Mouse (Mus musculus): ENCODE results near the gene Cox15.

Cox15 gene

GRCm38 (mm10) chr19:43760504-43760903, 7.7 kb upstream of the Cox15 start:
- peak; percentile 85 for DNase-seq

- DNase-seq = no peak
These were observed 2.1 kb upstream of the Cox15 start for GRCm38 (mm10) chr19:43754872-43755271.

- DNase-seq = no peak
These were observed 1.4 kb upstream of the Cox15 start for GRCm38 (mm10) chr19:43754237-43754636.

GRCm38 (mm10) chr19:43753226-43753835, 531 bp upstream of the Cox15 start:
- DNase-seq = peak; percentile 93

- DNase-seq = no peak
These were observed 2.8 kb downstream of the Cox15 start for GRCm38 (mm10) chr19:43750008-43750407.

GRCm38 (mm10) chr19:43747877-43748276, 4.9 kb downstream of the Cox15 start:
- DNase-seq = no peak

GRCm38 (mm10) chr19:43745740-43746139, 7.1 kb downstream of the Cox15 start:
- DNase-seq = no peak

GRCm38 (mm10) chr19:43743401-43743800, 9.4 kb downstream of the Cox15 start:
- no peak for DNase-seq

GRCm38 (mm10) chr19:43738409-43738808, 14.4 kb downstream of the Cox15 start:
- no peak for DNase-seq

- no peak for DNase-seq
These were observed 21.6 kb downstream of the Cox15 start for GRCm38 (mm10) chr19:43731157-43731556.

GRCm38 (mm10) chr19:43730037-43730428, 22.8 kb downstream of the Cox15 start:
- DNase-seq = no peak

- peak; percentile 63 for DNase-seq
These were observed 23.3 kb downstream of the Cox15 start for GRCm38 (mm10) chr19:43729296-43730036.

- DNase-seq = no peak
These were observed 26.2 kb downstream of the Cox15 start for GRCm38 (mm10) chr19:43726510-43727146.

- DNase-seq = no peak
These were observed 28.0 kb downstream of the Cox15 start for GRCm38 (mm10) chr19:43724821-43725220.

- no peak for DNase-seq
These were observed 28.6 kb downstream of the Cox15 start for GRCm38 (mm10) chr19:43724194-43724593.

GRCm38 (mm10) chr19:43723501-43723900, 29.3 kb downstream of the Cox15 start:
- DNase-seq = peak; percentile 27

- peak; percentile 83 for DNase-seq
These were observed 29.9 kb downstream of the Cox15 start for GRCm38 (mm10) chr19:43722891-43723290.

- no peak for DNase-seq
These were observed 32.7 kb downstream of the Cox15 start for GRCm38 (mm10) chr19:43720061-43720460.

GRCm38 (mm10) chr19:43711971-43712370, 40.8 kb downstream of the Cox15 start:
- DNase-seq = no peak

- DNase-seq = peak; percentile 47
These were observed 41.5 kb downstream of the Cox15 start for GRCm38 (mm10) chr19:43711159-43711916.

- no peak for DNase-seq
These were observed 43.5 kb downstream of the Cox15 start for GRCm38 (mm10) chr19:43709317-43709716.

- DNase-seq = no peak
These were observed 44.6 kb downstream of the Cox15 start for GRCm38 (mm10) chr19:43708206-43708605.

GRCm38 (mm10) chr19:43704787-43705497, 47.9 kb downstream of the Cox15 start:
- DNase-seq = no peak
